Mouse (Mus musculus) adrenal gland (tissue): ENCODE measurements at regions not wholly inside any gene's neighbourhood (a gene's known extent, or its start where the extent isn't known, plus 50 kb on each side); places are given as distances from the start of the nearest gene placed in this dataset.
"Not testable (repeated sequence)": the region's sequence is repeated elsewhere in the genome, so short reads cannot be mapped to it uniquely, and the experiment has no call there.

ENCODE experiments used
- intact Hi-C: fragments of 180-260 bp; cut with DNase I; formaldehyde crosslinking; loops from one replicate; pipeline ENCODE4 v1.15.1; 2025

- intact Hi-C loops = no loop called here
Observed at GRCm38 (mm10) chr9:115414190-115414589, 104.0 kb upstream of the Stt3b start.

- intact Hi-C loops = no loop called here
Observed at GRCm38 (mm10) chr9:115422786-115423185, 112.6 kb upstream of the Stt3b start.

GRCm38 (mm10) chr9:115426682-115427081 is 116.5 kb upstream of the Stt3b start:
- intact Hi-C loops = no loop called here

- intact Hi-C loops = no loop called here
Observed at GRCm38 (mm10) chr9:115430271-115430670, 120.0 kb upstream of the Stt3b start.

- intact Hi-C loops = no loop called here
Observed at GRCm38 (mm10) chr9:115434696-115435095, 124.5 kb upstream of the Stt3b start.

- intact Hi-C loops = no loop called here
Observed at GRCm38 (mm10) chr9:115436301-115436700, 126.1 kb upstream of the Stt3b start.

GRCm38 (mm10) chr9:115438234-115438633 is 128.0 kb upstream of the Stt3b start:
- intact Hi-C loops = not testable (repeated sequence)

- intact Hi-C loops = no loop called here
Observed at GRCm38 (mm10) chr9:115446681-115447080, 136.5 kb upstream of the Stt3b start.

- intact Hi-C loops = no loop called here
Observed at GRCm38 (mm10) chr9:115450741-115451320, 140.6 kb upstream of the Stt3b start.

GRCm38 (mm10) chr9:115454771-115455170 is 144.6 kb upstream of the Stt3b start:
- intact Hi-C loops = no loop called here

GRCm38 (mm10) chr9:115456121-115456520 is 145.9 kb upstream of the Stt3b start:
- intact Hi-C loops = no loop called here

- intact Hi-C loops = no loop called here
Observed at GRCm38 (mm10) chr9:115456638-115457037, 146.4 kb upstream of the Stt3b start.

- intact Hi-C loops = no loop called here
Observed at GRCm38 (mm10) chr9:115457889-115458710, 147.9 kb upstream of the Stt3b start.

- intact Hi-C loops = not testable (repeated sequence)
Observed at GRCm38 (mm10) chr9:115459075-115459474, 148.9 kb upstream of the Stt3b start.

GRCm38 (mm10) chr9:115465326-115465725 is 155.1 kb upstream of the Stt3b start:
- intact Hi-C loops = no loop called here

GRCm38 (mm10) chr9:115468641-115469040 is 158.4 kb upstream of the Stt3b start:
- intact Hi-C loops = no loop called here

GRCm38 (mm10) chr9:115471582-115471981 is 161.4 kb upstream of the Stt3b start:
- intact Hi-C loops = no loop called here

- intact Hi-C loops = no loop called here
Observed at GRCm38 (mm10) chr9:115473037-115473436, 162.8 kb upstream of the Stt3b start.

GRCm38 (mm10) chr9:115473847-115474246 is 163.6 kb upstream of the Stt3b start:
- intact Hi-C loops = no loop called here

- intact Hi-C loops = no loop called here
Observed at GRCm38 (mm10) chr9:115474342-115474741, 164.1 kb upstream of the Stt3b start.

- intact Hi-C loops = no loop called here
Observed at GRCm38 (mm10) chr9:115476205-115476604, 166.0 kb upstream of the Stt3b start.

- intact Hi-C loops = no loop called here
Observed at GRCm38 (mm10) chr9:115477556-115478220, 167.5 kb upstream of the Stt3b start.
